Mouse (Mus musculus): Measurements from ENCODE around the gene St6galnac4. TPM values are rescaled to one million over a fixed set of nuclear protein-coding genes. Genes with fewer than 3 reads are reported as not detected.

The St6galnac4 gene
- polyA plus RNA-seq, 1 experiment from 2014 or later = 35.1 TPM

GRCm38 (mm10) chr2:32617601-32618000 lies 30.7 kb downstream of the St6galnac4 start:
- Histone ChIP-seq H3K9me3 (ENCODE audit: control insufficient read depth, low read length) (no peaks in the 10 kb centered on the region), H3K4me1 (ENCODE audit: control insufficient read depth, insufficient read depth, low read length) (peaks cover 13% of the 10 kb centered on the region), H3K9ac (replicated peaks; ENCODE audit: low read depth, low read length) (no peak overlapping the region), H3K36me3 (ENCODE audit: control insufficient read depth, insufficient read depth, low read length) (no peaks in the 10 kb centered on the region), H3K4me2 (ENCODE audit: low read depth, low read length) (no peak overlapping the region), H3K4me3 (ENCODE audit: low read depth, low read length) (no peak overlapping the region), H3K27me3 (ENCODE audit: control insufficient read depth, insufficient read depth, low read length) (no peaks in the 10 kb centered on the region), H3K27ac (ENCODE audit: low read depth, low read length) (no peak overlapping the region)
- ATAC-seq (ENCODE audit: low read depth) = no peak
- WGBS = 95% methylated on average over 4 of the region's 4 CpGs

- no peak for ATAC-seq (ENCODE audit: low read depth)
- Histone ChIP-seq H3K27ac (ENCODE audit: low read depth, low read length) (no peak overlapping the region), H3K36me3 (ENCODE audit: control insufficient read depth, insufficient read depth, low read length) (no peaks in the 10 kb centered on the region), H3K4me1 (ENCODE audit: control insufficient read depth, insufficient read depth, low read length) (peaks cover 13% of the 10 kb centered on the region), H3K4me3 (ENCODE audit: low read depth, low read length) (no peak overlapping the region), H3K4me2 (ENCODE audit: low read depth, low read length) (no peak overlapping the region), H3K9ac (replicated peaks; ENCODE audit: low read depth, low read length) (no peak overlapping the region), H3K27me3 (ENCODE audit: control insufficient read depth, insufficient read depth, low read length) (no peaks in the 10 kb centered on the region), H3K9me3 (ENCODE audit: control insufficient read depth, low read length) (no peaks in the 10 kb centered on the region)
- WGBS = 48% methylated on average over 9 of the region's 9 CpGs
Observed at GRCm38 (mm10) chr2:32618051-32618450, 31.2 kb downstream of the St6galnac4 start.

GRCm38 (mm10) chr2:32620682-32621516 lies 34.0 kb downstream of the St6galnac4 start:
- Histone ChIP-seq H3K27ac (ENCODE audit: low read depth, low read length) (peak overlapping the region; percentile 44), H3K4me1 (ENCODE audit: control insufficient read depth, insufficient read depth, low read length) (peaks cover 22% of the 10 kb centered on the region), H3K27me3 (ENCODE audit: control insufficient read depth, insufficient read depth, low read length) (no peaks in the 10 kb centered on the region), H3K36me3 (ENCODE audit: control insufficient read depth, insufficient read depth, low read length) (no peaks in the 10 kb centered on the region), H3K9ac (replicated peaks; ENCODE audit: low read depth, low read length) (no peak overlapping the region), H3K4me3 (ENCODE audit: low read depth, low read length) (no peak overlapping the region), H3K9me3 (ENCODE audit: control insufficient read depth, low read length) (no peaks in the 10 kb centered on the region), H3K4me2 (ENCODE audit: low read depth, low read length) (no peak overlapping the region)
- 40% methylated on average over 4 of the region's 4 CpGs for WGBS
- peak; percentile 45; the same call in 1 of the 2 replicates for ATAC-seq (ENCODE audit: low read depth)

- Histone ChIP-seq H3K36me3 (ENCODE audit: control insufficient read depth, insufficient read depth, low read length) (no peaks in the 10 kb centered on the region), H3K4me1 (ENCODE audit: control insufficient read depth, insufficient read depth, low read length) (peaks cover 28% of the 10 kb centered on the region), H3K4me2 (ENCODE audit: low read depth, low read length) (no peak within 1 kb of the TSS), H3K9me3 (ENCODE audit: control insufficient read depth, low read length) (no peaks in the 10 kb centered on the region), H3K27me3 (ENCODE audit: control insufficient read depth, insufficient read depth, low read length) (no peaks in the 10 kb centered on the region), H3K27ac (ENCODE audit: low read depth, low read length) (peak within 1 kb of the TSS; percentile 44), H3K4me3 (ENCODE audit: low read depth, low read length) (no peak within 1 kb of the TSS), H3K9ac (replicated peaks; ENCODE audit: low read depth, low read length) (no peak within 1 kb of the TSS)
- ATAC-seq (ENCODE audit: low read depth) = peak; percentile 18; the same call in 1 of the 2 replicates
- WGBS = 35% methylated on average over 7 of the region's 7 CpGs
Observed at GRCm38 (mm10) chr2:32621517-32621859, 34.6 kb downstream of the St6galnac4 start, which contains the start of gene Ak1. Ak1 (plus strand) TSS chr2:32621758.

GRCm38 (mm10) chr2:32624111-32624748 lies 37.3 kb downstream of the St6galnac4 start:
- no peak overlapping the region for H3K4me2 ChIP-seq (ENCODE audit: low read depth, low read length)
- H3K36me3 ChIP-seq (ENCODE audit: control insufficient read depth, insufficient read depth, low read length) = no peaks in the 10 kb centered on the region
- H3K27ac ChIP-seq (ENCODE audit: low read depth, low read length) = no peak overlapping the region
- no peak for ATAC-seq (ENCODE audit: low read depth)
- no peaks in the 10 kb centered on the region for H3K27me3 ChIP-seq (ENCODE audit: control insufficient read depth, insufficient read depth, low read length)
- no peak overlapping the region for H3K4me3 ChIP-seq (ENCODE audit: low read depth, low read length)
- no peak overlapping the region for H3K9ac ChIP-seq (replicated peaks; ENCODE audit: low read depth, low read length)
- H3K4me1 ChIP-seq (ENCODE audit: control insufficient read depth, insufficient read depth, low read length) = peaks cover 50% of the 10 kb centered on the region
- 85% methylated on average over 5 of the region's 5 CpGs for WGBS
- H3K9me3 ChIP-seq (ENCODE audit: control insufficient read depth, low read length) = no peaks in the 10 kb centered on the region

GRCm38 (mm10) chr2:32625212-32625872 lies 38.4 kb downstream of the St6galnac4 start:
- Histone ChIP-seq H3K4me2 (ENCODE audit: low read depth, low read length) (peak overlapping the region; percentile 47), H3K4me1 (ENCODE audit: control insufficient read depth, insufficient read depth, low read length) (peaks cover 48% of the 10 kb centered on the region), H3K27ac (ENCODE audit: low read depth, low read length) (peak overlapping the region; percentile 78), H3K4me3 (ENCODE audit: low read depth, low read length) (peak overlapping the region; percentile 26), H3K27me3 (ENCODE audit: control insufficient read depth, insufficient read depth, low read length) (no peaks in the 10 kb centered on the region), H3K9ac (replicated peaks; ENCODE audit: low read depth, low read length) (peak overlapping the region; percentile 50), H3K9me3 (ENCODE audit: control insufficient read depth, low read length) (no peaks in the 10 kb centered on the region), H3K36me3 (ENCODE audit: control insufficient read depth, insufficient read depth, low read length) (no peaks in the 10 kb centered on the region)
- 2% methylated on average over 13 of the region's 13 CpGs for WGBS
- ATAC-seq (ENCODE audit: low read depth) = peak; percentile 48

GRCm38 (mm10) chr2:32625873-32626694 lies 39.2 kb downstream of the St6galnac4 start:
- WGBS = 60% methylated on average over 5 of the region's 5 CpGs
- Histone ChIP-seq H3K27ac (ENCODE audit: low read depth, low read length) (peak overlapping the region; percentile 78), H3K27me3 (ENCODE audit: control insufficient read depth, insufficient read depth, low read length) (no peaks in the 10 kb centered on the region), H3K9ac (replicated peaks; ENCODE audit: low read depth, low read length) (peak overlapping the region; percentile 50), H3K4me2 (ENCODE audit: low read depth, low read length) (peak overlapping the region; percentile 47), H3K4me1 (ENCODE audit: control insufficient read depth, insufficient read depth, low read length) (peaks cover 41% of the 10 kb centered on the region), H3K4me3 (ENCODE audit: low read depth, low read length) (peak overlapping the region; percentile 26), H3K9me3 (ENCODE audit: control insufficient read depth, low read length) (no peaks in the 10 kb centered on the region), H3K36me3 (ENCODE audit: control insufficient read depth, insufficient read depth, low read length) (no peaks in the 10 kb centered on the region)
- ATAC-seq (ENCODE audit: low read depth) = no peak

GRCm38 (mm10) chr2:32627266-32628043 lies 40.6 kb downstream of the St6galnac4 start:
- Histone ChIP-seq H3K4me1 (ENCODE audit: control insufficient read depth, insufficient read depth, low read length) (peaks cover 38% of the 10 kb centered on the region), H3K9ac (replicated peaks; ENCODE audit: low read depth, low read length) (no peak overlapping the region), H3K4me2 (ENCODE audit: low read depth, low read length) (no peak overlapping the region), H3K4me3 (ENCODE audit: low read depth, low read length) (no peak overlapping the region), H3K36me3 (ENCODE audit: control insufficient read depth, insufficient read depth, low read length) (no peaks in the 10 kb centered on the region), H3K9me3 (ENCODE audit: control insufficient read depth, low read length) (no peaks in the 10 kb centered on the region), H3K27me3 (ENCODE audit: control insufficient read depth, insufficient read depth, low read length) (no peaks in the 10 kb centered on the region), H3K27ac (ENCODE audit: low read depth, low read length) (no peak overlapping the region)
- WGBS = 66% methylated on average over 19 of the region's 20 CpGs
- no peak for ATAC-seq (ENCODE audit: low read depth)
